Mouse (Mus musculus) intestine, embryonic 15.5 days (tissue): Measurements from ENCODE around the gene Miox. TPM values are rescaled to one million over a fixed set of nuclear protein-coding genes. Genes with fewer than 3 reads are reported as not detected.

Experiments used
- ATAC-seq: fragments of 200-750 bp; cut with Nextera tagmentation; 2 replicates; pipeline ENCODE4 v1.8.0; 2017; ENCODE audit warnings: moderate TSS enrichment, moderate library complexity
- H3K27ac ChIP-seq: fragments of 300-500 bp; sonication (generic); 2 replicates; pipeline ENCODE4 v1.5.1; 2015; ENCODE audit warnings: mild to moderate bottlenecking, inconsistent platforms
- H3K27me3 ChIP-seq: fragments of 300-500 bp; sonication (generic); replicated peaks from 2 replicates; pipeline ENCODE4 v1.6.1; 2015; ENCODE audit warnings: inconsistent platforms
- H3K36me3 ChIP-seq: fragments of 300-500 bp; sonication (generic); 2 replicates; pipeline ENCODE4 v1.6.1; 2015; ENCODE audit warnings: inconsistent platforms
- H3K4me1 ChIP-seq: fragments of 300-500 bp; sonication (generic); replicated peaks from 2 replicates; pipeline ENCODE4 v1.6.1; 2015; ENCODE audit warnings: inconsistent platforms
- H3K4me2 ChIP-seq: fragments of 300-500 bp; sonication (generic); replicated peaks from 2 replicates; pipeline ENCODE4 v1.6.1; 2015; ENCODE audit warnings: mild to moderate bottlenecking, inconsistent platforms
- H3K4me3 ChIP-seq: fragments of 300-500 bp; sonication (generic); replicated peaks from 2 replicates; pipeline ENCODE4 v1.5.1; 2015; ENCODE audit warnings: inconsistent platforms
- H3K9ac ChIP-seq: fragments of 300-500 bp; sonication (generic); 2 replicates; pipeline ENCODE4 v1.6.1; 2015; ENCODE audit warnings: inconsistent platforms
- H3K9me3 ChIP-seq: fragments of 300-500 bp; sonication (generic); 2 replicates; pipeline ENCODE4 v1.6.1; 2016; ENCODE audit warnings: inconsistent platforms
- WGBS: fragments of 180-500 bp; shearing (Covaris S2); methylation state at CpG from one replicate; pipeline ENCODE4 v1.1.7; 2015; 5-methylcytosine and 5-hydroxymethylcytosine counted together
- polyA plus RNA-seq: library from polyadenylated mRNA; unstranded; fragments of >200 nt; fragmentation: Nextera tagmentation; extraction: Ambion mirVana; gene quantifications from 2 replicates; pipeline ENCODE4 v1.2.1, GENCODE M21; 2015

Miox gene
- polyA plus RNA-seq, 1 experiment from 2014 or later: 0.36 TPM

- Histone ChIP-seq H3K27ac (peak overlapping the region; percentile 93), H3K27me3 (peaks cover 32% of the 10 kb centered on the region), H3K9me3 (no peaks in the 10 kb centered on the region), H3K36me3 (peaks cover 30% of the 10 kb centered on the region), H3K4me2 (peak overlapping the region; percentile 86), H3K4me3 (peak overlapping the region; percentile 75), H3K4me1 (peaks cover 34% of the 10 kb centered on the region), H3K9ac (peak overlapping the region; percentile 80)
- no peak for ATAC-seq
- 52% methylated on average over 9 of the region's 9 CpGs for WGBS
These were observed 40.1 kb downstream of the Miox start for GRCm38 (mm10) chr15:89374340-89374739.

- no peaks in the 10 kb centered on the region for H3K9me3 ChIP-seq
- H3K9ac ChIP-seq: peak overlapping the region; percentile 80; the same call in 1 of the 2 replicates
- no peak for ATAC-seq
- WGBS: 92% methylated on average over 17 of the region's 17 CpGs
- H3K4me2 ChIP-seq: peak overlapping the region; percentile 86; the same call in 1 of the 2 replicates
- peaks cover 24% of the 10 kb centered on the region for H3K36me3 ChIP-seq
- H3K27ac ChIP-seq: no peak overlapping the region
- no peak overlapping the region for H3K4me3 ChIP-seq
- H3K27me3 ChIP-seq: peaks cover 35% of the 10 kb centered on the region
- H3K4me1 ChIP-seq: peaks cover 37% of the 10 kb centered on the region
These were observed 40.8 kb downstream of the Miox start for GRCm38 (mm10) chr15:89374801-89375534.

DNA sequence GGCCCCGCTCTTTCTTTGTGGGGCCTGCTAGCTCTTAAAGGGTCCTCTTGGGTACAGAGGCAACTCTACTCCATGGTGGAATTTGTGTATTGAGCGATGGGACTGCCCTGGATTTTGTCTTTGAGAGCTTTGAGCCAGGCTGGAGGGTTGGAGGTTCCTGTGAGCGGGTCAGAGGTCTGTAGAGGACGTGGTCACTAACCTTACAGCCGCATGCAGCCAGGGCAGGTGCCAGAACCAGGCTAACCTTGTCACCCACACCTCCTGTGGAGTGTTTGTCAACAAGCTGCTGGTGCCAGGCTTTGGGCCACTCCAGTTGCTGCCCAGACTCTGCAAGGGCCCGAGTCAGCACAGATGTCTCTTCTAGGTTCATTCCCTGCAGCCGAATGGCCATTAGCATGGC lies 41.8 kb downstream of the Miox start:
- Histone ChIP-seq H3K4me2 (no peak overlapping the region), H3K36me3 (peaks cover 15% of the 10 kb centered on the region), H3K27ac (no peak overlapping the region), H3K4me1 (peaks cover 37% of the 10 kb centered on the region), H3K9me3 (no peaks in the 10 kb centered on the region), H3K4me3 (no peak overlapping the region), H3K27me3 (peaks cover 35% of the 10 kb centered on the region), H3K9ac (no peak overlapping the region)
- no peak for ATAC-seq
- WGBS: 81% methylated on average over 7 of the region's 7 CpGs

DNA sequence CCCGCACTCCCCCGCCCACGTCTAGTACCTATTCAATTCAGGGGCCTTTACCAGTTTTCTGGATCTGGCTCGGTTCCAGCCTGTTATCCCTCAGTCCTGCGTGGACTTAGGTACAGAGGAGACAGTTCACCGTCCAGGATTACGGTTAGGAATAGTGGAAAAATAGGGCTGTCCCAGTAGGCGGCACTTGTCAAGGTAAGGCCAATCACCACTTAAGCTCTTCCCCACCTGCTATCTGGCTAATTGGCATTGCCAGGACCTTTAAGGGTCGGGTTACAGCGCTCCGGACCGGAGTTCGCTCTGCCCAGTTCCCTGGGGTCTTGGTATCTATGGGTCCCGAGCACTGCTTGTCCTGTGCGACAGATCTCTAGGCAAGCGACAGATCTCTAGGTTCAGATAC lies 42.8 kb downstream of the Miox start, which contains the start of gene Tymp:
Tymp (minus strand) TSS at position 83 of the 400 bp plus-strand sequence.
- Histone ChIP-seq H3K4me2 (peak within 1 kb of the TSS; percentile 34), H3K36me3 (peaks cover 6% of the 10 kb centered on the region), H3K9me3 (no peaks in the 10 kb centered on the region), H3K4me1 (peaks cover 37% of the 10 kb centered on the region), H3K9ac (no peak within 1 kb of the TSS), H3K27me3 (peaks cover 35% of the 10 kb centered on the region), H3K27ac (no peak within 1 kb of the TSS), H3K4me3 (peak within 1 kb of the TSS; percentile 36; the same call in 1 of the 2 replicates)
- ATAC-seq: no peak
- WGBS: 23% methylated on average over 16 of the region's 16 CpGs

DNA sequence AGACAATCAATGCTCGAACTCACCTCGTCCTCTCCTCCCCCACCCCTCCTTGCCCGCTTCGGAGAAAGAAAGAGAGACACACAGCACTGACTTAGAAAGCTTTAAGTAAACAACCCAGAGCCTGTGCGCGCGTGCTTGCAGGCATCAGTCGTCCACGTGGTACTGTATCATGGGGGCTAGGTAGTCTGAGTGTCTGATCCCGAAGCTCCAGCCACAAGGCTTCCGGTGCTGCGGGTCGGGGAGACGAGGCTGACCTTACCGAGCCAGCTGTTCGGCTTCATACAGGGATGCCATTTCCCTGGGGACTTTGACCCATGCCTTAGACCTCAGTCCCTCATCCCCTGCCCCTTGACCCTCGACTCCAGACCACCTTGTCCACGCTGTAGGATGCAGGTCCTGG lies 43.2 kb downstream of the Miox start:
- H3K9ac ChIP-seq: no peak overlapping the region
- WGBS: 5% methylated on average over 18 of the region's 18 CpGs
- H3K36me3 ChIP-seq: peaks cover 1% of the 10 kb centered on the region; the same call in 1 of the 2 replicates
- no peak for ATAC-seq
- H3K27ac ChIP-seq: no peak overlapping the region
- peak overlapping the region; percentile 34 for H3K4me2 ChIP-seq
- H3K9me3 ChIP-seq: no peaks in the 10 kb centered on the region
- H3K4me3 ChIP-seq: no peak overlapping the region; the same call in 1 of the 2 replicates
- H3K4me1 ChIP-seq: peaks cover 37% of the 10 kb centered on the region
- peaks cover 35% of the 10 kb centered on the region for H3K27me3 ChIP-seq

- Histone ChIP-seq H3K9ac (peak overlapping the region; percentile 24; the same call in 1 of the 2 replicates), H3K4me3 (peak overlapping the region; percentile 36), H3K27me3 (peaks cover 39% of the 10 kb centered on the region), H3K27ac (no peak overlapping the region), H3K36me3 (no peaks in the 10 kb centered on the region), H3K9me3 (no peaks in the 10 kb centered on the region), H3K4me2 (peak overlapping the region; percentile 78), H3K4me1 (peaks cover 29% of the 10 kb centered on the region)
- WGBS: 12% methylated on average over 46 of the region's 46 CpGs
- no peak for ATAC-seq
These were observed 44.0 kb downstream of the Miox start for GRCm38 (mm10) chr15:89377938-89378828.

GRCm38 (mm10) chr15:89378831-89379401 lies 44.7 kb downstream of the Miox start, which contains the start of gene Odf3b:
Odf3b (minus strand) TSS chr15:89379282.
- Histone ChIP-seq H3K4me3 (peak within 1 kb of the TSS; percentile 36), H3K9me3 (no peaks in the 10 kb centered on the region), H3K4me1 (peaks cover 27% of the 10 kb centered on the region), H3K36me3 (no peaks in the 10 kb centered on the region), H3K27me3 (peaks cover 39% of the 10 kb centered on the region), H3K9ac (peak within 1 kb of the TSS; percentile 24; the same call in 1 of the 2 replicates), H3K27ac (no peak within 1 kb of the TSS), H3K4me2 (peak within 1 kb of the TSS; percentile 78)
- ATAC-seq: no peak
- 1% methylated on average over 33 of the region's 33 CpGs for WGBS

DNA sequence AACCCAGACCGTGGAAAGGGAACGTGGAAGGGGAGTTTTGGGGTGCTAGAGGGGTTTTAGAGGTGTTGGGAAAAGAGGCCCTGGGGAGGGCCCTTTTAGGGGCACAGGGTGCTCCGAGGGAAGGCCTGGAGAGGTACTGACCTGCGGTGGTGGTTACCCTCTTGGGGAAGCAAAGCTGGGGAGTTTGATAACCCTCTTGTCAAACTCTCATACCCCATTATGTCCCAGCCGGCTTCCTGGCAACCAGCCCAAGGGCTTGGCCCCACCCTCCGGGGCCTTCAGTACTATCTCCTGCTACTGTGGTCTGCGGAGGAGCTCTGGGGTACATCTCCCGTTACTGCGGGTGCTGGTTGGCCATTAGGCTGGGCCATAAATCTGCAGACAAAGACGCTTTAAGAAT lies 45.2 kb downstream of the Miox start:
- WGBS: 11% methylated on average over 10 of the region's 10 CpGs
- H3K4me1 ChIP-seq: peaks cover 25% of the 10 kb centered on the region
- H3K36me3 ChIP-seq: no peaks in the 10 kb centered on the region
- H3K9me3 ChIP-seq: no peaks in the 10 kb centered on the region
- peak overlapping the region; percentile 36 for H3K4me3 ChIP-seq
- peak overlapping the region; percentile 24; the same call in 1 of the 2 replicates for H3K9ac ChIP-seq
- peak overlapping the region; percentile 78 for H3K4me2 ChIP-seq
- no peak for ATAC-seq
- no peak overlapping the region for H3K27ac ChIP-seq
- H3K27me3 ChIP-seq: peaks cover 39% of the 10 kb centered on the region

GRCm38 (mm10) chr15:89384617-89385016 lies 50.4 kb downstream of the Miox start, which contains the start of gene Klhdc7b:
Klhdc7b (plus strand) TSS chr15:89384917.
- Histone ChIP-seq H3K4me1 (0 out of 2 replicates have a peak, but pooled peaks cover under 1% of the 10 kb centered on the region), H3K4me2 (no peak within 1 kb of the TSS), H3K4me3 (no peak within 1 kb of the TSS), H3K27ac (no peak within 1 kb of the TSS), H3K9me3 (no peaks in the 10 kb centered on the region), H3K27me3 (peaks cover 7% of the 10 kb centered on the region), H3K9ac (no peak within 1 kb of the TSS), H3K36me3 (no peaks in the 10 kb centered on the region)
- 92% methylated on average over 7 of the region's 7 CpGs for WGBS
- no peak for ATAC-seq
